Mouse (Mus musculus) cerebellum, postnatal 14 days (tissue): ENCODE data around the gene Marco.

Experiments used
- DNase-seq, 2 experiments: peaks; one replicate each; pipeline ENCODE4 v3.0.0; 2021; ENCODE audit warnings: mixed read lengths in 2 of 2

Marco gene

DNA sequence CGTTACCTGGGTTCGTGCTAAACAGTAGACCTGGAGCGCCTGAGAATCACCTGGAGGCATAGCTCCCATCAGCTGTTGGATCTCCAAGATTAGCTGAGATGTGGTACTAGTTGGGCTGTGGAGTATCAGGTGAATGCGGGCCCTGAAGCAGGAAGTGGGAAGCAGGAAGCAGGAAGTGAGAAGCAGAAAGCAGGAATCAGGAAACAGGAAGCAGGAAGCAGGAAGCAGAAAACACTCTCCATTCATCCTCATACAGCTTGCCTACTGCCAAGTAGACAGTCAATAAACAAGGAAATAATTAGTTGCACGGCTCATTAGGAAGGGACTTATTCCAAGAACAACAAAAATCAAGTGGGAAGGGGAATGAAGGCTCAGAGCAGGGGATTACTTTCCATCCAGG is 69.2 kb downstream of the Marco start:
- DNase-seq: no peak

DNA sequence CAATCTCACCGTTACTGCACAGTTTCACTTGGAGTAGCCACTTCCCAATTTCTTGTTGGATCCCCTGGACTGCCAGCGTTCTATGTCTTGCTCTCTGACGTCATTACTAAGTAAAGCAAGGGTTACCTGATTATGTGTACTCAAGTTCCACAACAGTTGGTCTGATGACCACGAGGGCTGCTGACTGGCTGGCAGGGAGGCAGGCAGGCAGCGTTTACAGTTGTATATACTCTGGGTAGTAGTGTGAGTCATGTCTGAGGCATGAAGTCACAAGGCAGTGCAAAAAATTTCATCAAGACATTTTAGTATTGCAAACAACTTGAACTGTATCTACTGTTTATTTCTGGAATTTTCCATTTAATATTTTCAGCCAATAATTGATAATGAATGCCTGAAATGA is 74.7 kb downstream of the Marco start:
- DNase-seq: no peak

DNA sequence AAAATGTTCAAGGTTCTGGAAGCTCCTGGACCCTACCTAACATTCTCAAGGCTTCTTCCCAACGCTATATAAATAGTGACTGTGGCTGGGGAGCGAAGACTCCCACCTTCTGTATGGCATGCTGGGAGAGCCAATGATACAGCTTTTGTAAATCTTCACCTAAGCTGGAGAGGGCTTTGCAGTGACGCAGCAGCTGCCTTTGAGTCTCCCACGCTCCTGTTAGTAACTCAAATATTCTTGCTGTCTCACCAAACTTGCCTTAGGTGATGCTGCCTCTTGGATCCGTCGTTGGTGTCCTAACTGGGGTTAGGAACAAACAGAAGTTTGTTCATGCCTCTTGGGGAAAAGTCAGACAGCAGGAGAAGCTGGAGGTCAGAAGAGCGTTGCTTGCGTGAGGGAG is 79.2 kb downstream of the Marco start:
- no peak for DNase-seq
